Mouse (Mus musculus): Measurements from ENCODE around the gene Tspan31. TPM values are rescaled to one million over a fixed set of nuclear protein-coding genes. Genes with fewer than 3 reads are reported as not detected.
"Not testable (repeated sequence)": the region's sequence is repeated elsewhere in the genome, so short reads cannot be mapped to it uniquely, and the experiment has no call there.

Tspan31 gene
- polyA plus RNA-seq, 1 experiment from 2014 or later, result 108 TPM

GRCm38 (mm10) chr10:127072969-127073368 lies 2.9 kb upstream of the Tspan31 start:
- Histone ChIP-seq H3K36me3 (peaks cover 11% of the 10 kb centered on the region), H3K4me1 (peaks cover 41% of the 10 kb centered on the region)
- 70% methylated on average over 2 of the region's 2 CpGs for whole genome bisulfite sequencing
- ATAC-seq (ENCODE audit: low FRiP score); H3K27ac ChIP-seq (replicated peaks); H3K4me3 ChIP-seq (replicated peaks); H3K9ac ChIP-seq (replicated peaks); H3K27me3 ChIP-seq (replicated peaks); H3K4me2 ChIP-seq; H3K9me3 ChIP-seq (replicated peaks): not testable (repeated sequence)

- H3K9ac ChIP-seq (replicated peaks); H3K9me3 ChIP-seq (replicated peaks); H3K27me3 ChIP-seq (replicated peaks); H3K27ac ChIP-seq (replicated peaks); H3K4me2 ChIP-seq; ATAC-seq (ENCODE audit: low FRiP score); H3K4me3 ChIP-seq (replicated peaks): not testable (repeated sequence)
- H3K36me3 ChIP-seq, result peaks cover 18% of the 10 kb centered on the region
- 89% methylated on average over 4 of the region's 4 CpGs for WGBS
- H3K4me1 ChIP-seq, result peaks cover 38% of the 10 kb centered on the region
Measured at GRCm38 (mm10) chr10:127072270-127072669, 2.2 kb upstream of the Tspan31 start.

- Histone ChIP-seq H3K36me3 (peaks cover 28% of the 10 kb centered on the region), H3K27ac (replicated peaks) (peak overlapping the region; percentile 97), H3K9me3 (replicated peaks) (no peaks in the 10 kb centered on the region), H3K9ac (replicated peaks) (peak overlapping the region; percentile 72; the same call in 1 of the 2 replicates), H3K4me3 (replicated peaks) (peak overlapping the region; percentile 68), H3K4me2 (peak overlapping the region; percentile 91), H3K4me1 (peaks cover 38% of the 10 kb centered on the region), H3K27me3 (replicated peaks) (0 out of 2 replicates have a peak, but pooled peaks cover 2% of the 10 kb centered on the region)
- no peak for ATAC-seq (ENCODE audit: low FRiP score)
- WGBS, result 67% methylated on average over 9 of the region's 9 CpGs
Measured at GRCm38 (mm10) chr10:127071203-127071602, 1.1 kb upstream of the Tspan31 start.

- H3K27me3 ChIP-seq (replicated peaks), result no peaks in the 10 kb centered on the region
- H3K27ac ChIP-seq (replicated peaks), result peak overlapping the region; percentile 97
- peak overlapping the region; percentile 91 for H3K4me2 ChIP-seq
- H3K4me3 ChIP-seq (replicated peaks), result peak overlapping the region; percentile 68
- 8% methylated on average over 30 of the region's 30 CpGs for WGBS
- H3K4me1 ChIP-seq, result peaks cover 44% of the 10 kb centered on the region
- peak; percentile 88 for ATAC-seq (ENCODE audit: low FRiP score)
- peaks cover 44% of the 10 kb centered on the region for H3K36me3 ChIP-seq
- peak overlapping the region; percentile 62 for H3K9ac ChIP-seq (replicated peaks)
- no peaks in the 10 kb centered on the region for H3K9me3 ChIP-seq (replicated peaks)
Measured at GRCm38 (mm10) chr10:127069281-127070189, 529 bp downstream of the Tspan31 start.

GRCm38 (mm10) chr10:127068360-127069038 lies 1.6 kb downstream of the Tspan31 start:
- Histone ChIP-seq H3K4me1 (peaks cover 48% of the 10 kb centered on the region), H3K27me3 (replicated peaks) (no peaks in the 10 kb centered on the region), H3K9me3 (replicated peaks) (no peaks in the 10 kb centered on the region), H3K4me3 (replicated peaks) (peak overlapping the region; percentile 68), H3K4me2 (peak overlapping the region; percentile 91), H3K36me3 (peaks cover 44% of the 10 kb centered on the region), H3K27ac (replicated peaks) (peak overlapping the region; percentile 97; the same call in 1 of the 2 replicates), H3K9ac (replicated peaks) (peak overlapping the region; percentile 62)
- ATAC-seq (ENCODE audit: low FRiP score), result no peak
- WGBS, result 84% methylated on average over 9 of the region's 9 CpGs

- H3K4me1 ChIP-seq, result peaks cover 57% of the 10 kb centered on the region
- no peak overlapping the region for H3K4me2 ChIP-seq
- H3K9ac ChIP-seq (replicated peaks), result no peak overlapping the region
- no peak overlapping the region for H3K4me3 ChIP-seq (replicated peaks)
- H3K27me3 ChIP-seq (replicated peaks), result no peaks in the 10 kb centered on the region
- ATAC-seq (ENCODE audit: low FRiP score), result no peak
- H3K9me3 ChIP-seq (replicated peaks), result no peaks in the 10 kb centered on the region
- peaks cover 44% of the 10 kb centered on the region for H3K36me3 ChIP-seq
- 96% methylated on average over 14 of the region's 14 CpGs for WGBS
- H3K27ac ChIP-seq (replicated peaks), result no peak overlapping the region
Measured at GRCm38 (mm10) chr10:127066519-127067018, 3.5 kb downstream of the Tspan31 start.

- H3K36me3 ChIP-seq, result peaks cover 44% of the 10 kb centered on the region
- ATAC-seq (ENCODE audit: low FRiP score), result no peak
- no peaks in the 10 kb centered on the region for H3K9me3 ChIP-seq (replicated peaks)
- peaks cover 58% of the 10 kb centered on the region for H3K4me1 ChIP-seq
- WGBS, result 91% methylated on average over 9 of the region's 9 CpGs
- no peak overlapping the region for H3K4me3 ChIP-seq (replicated peaks)
- no peak overlapping the region for H3K9ac ChIP-seq (replicated peaks)
- H3K4me2 ChIP-seq, result no peak overlapping the region
- H3K27me3 ChIP-seq (replicated peaks), result no peaks in the 10 kb centered on the region
- no peak overlapping the region for H3K27ac ChIP-seq (replicated peaks)
Measured at GRCm38 (mm10) chr10:127065981-127066380, 4.1 kb downstream of the Tspan31 start.

GRCm38 (mm10) chr10:127063913-127064870 lies 5.9 kb downstream of the Tspan31 start:
- peaks cover 56% of the 10 kb centered on the region for H3K4me1 ChIP-seq
- H3K4me3 ChIP-seq (replicated peaks), result peak overlapping the region; percentile 80
- peak overlapping the region; percentile 87 for H3K9ac ChIP-seq (replicated peaks)
- no peak for ATAC-seq (ENCODE audit: low FRiP score)
- H3K27me3 ChIP-seq (replicated peaks), result no peaks in the 10 kb centered on the region
- peak overlapping the region; percentile 93 for H3K27ac ChIP-seq (replicated peaks)
- peak overlapping the region; percentile 89 for H3K4me2 ChIP-seq
- WGBS, result 13% methylated on average over 36 of the region's 37 CpGs
- no peaks in the 10 kb centered on the region for H3K9me3 ChIP-seq (replicated peaks)
- H3K36me3 ChIP-seq, result peaks cover 44% of the 10 kb centered on the region

- Histone ChIP-seq H3K4me1 (peaks cover 54% of the 10 kb centered on the region), H3K9me3 (replicated peaks) (no peaks in the 10 kb centered on the region), H3K27me3 (replicated peaks) (no peaks in the 10 kb centered on the region), H3K4me3 (replicated peaks) (peak within 1 kb of the TSS; percentile 80), H3K9ac (replicated peaks) (peak within 1 kb of the TSS; percentile 87), H3K27ac (replicated peaks) (peak within 1 kb of the TSS; percentile 93), H3K4me2 (peak within 1 kb of the TSS; percentile 89), H3K36me3 (peaks cover 37% of the 10 kb centered on the region)
- ATAC-seq (ENCODE audit: low FRiP score), result peak; percentile 92
- WGBS, result under 1% methylated on average over 46 of the region's 46 CpGs
Measured at GRCm38 (mm10) chr10:127063239-127063872, 6.7 kb downstream of the Tspan31 start, which contains the start of gene Cdk4. TSS of gene Cdk4 (plus strand) at chr10:127063534.

- 83% methylated on average over 5 of the region's 5 CpGs for WGBS
- H3K36me3 ChIP-seq, result peaks cover 34% of the 10 kb centered on the region
- H3K4me2 ChIP-seq, result peak overlapping the region; percentile 89
- no peaks in the 10 kb centered on the region for H3K9me3 ChIP-seq (replicated peaks)
- no peak overlapping the region for H3K9ac ChIP-seq (replicated peaks)
- no peak for ATAC-seq (ENCODE audit: low FRiP score)
- H3K27me3 ChIP-seq (replicated peaks), result no peaks in the 10 kb centered on the region
- H3K4me1 ChIP-seq, result peaks cover 56% of the 10 kb centered on the region
- H3K27ac ChIP-seq (replicated peaks), result peak overlapping the region; percentile 81
- H3K4me3 ChIP-seq (replicated peaks), result no peak overlapping the region
Measured at GRCm38 (mm10) chr10:127062503-127062902, 7.6 kb downstream of the Tspan31 start.

Data from neural tube, embryonic 15.5 days (tissue).